Mouse (Mus musculus) ES-Bruce4 (cell line): Measurements from ENCODE around the gene Fosl2.

Experiments
- CTCF ChIP-seq: IDR thresholded peaks from one replicate; pipeline ENCODE4 v1.8.1; 2011; ENCODE audit warnings: low read depth, low read length
- POLR2A ChIP-seq: IDR thresholded peaks from one replicate; pipeline ENCODE4 v1.8.1; 2011; ENCODE audit warnings: low read length; ENCODE audit not compliant: insufficient read depth

GRCm38 (mm10) chr5:32192016-32192845 lies 56.6 kb downstream of the Fosl2 start:
- TF ChIP-seq POLR2A (no peak), CTCF (no peak)
